Mouse (Mus musculus) heart, embryonic 12.5 days (tissue): ENCODE data around the gene Atcay. TPM values are rescaled to one million over a fixed set of nuclear protein-coding genes. Genes with fewer than 3 reads are reported as not detected.
"Not testable (repeated sequence)": the region's sequence is repeated elsewhere in the genome, so short reads cannot be mapped to it uniquely, and the experiment has no call there.

Source experiments
- ATAC-seq: fragments of 200-750 bp; cut with Nextera tagmentation; 2 replicates; pipeline ENCODE4 v1.8.0; 2017; ENCODE audit warnings: moderate TSS enrichment, moderate library complexity; ENCODE audit not compliant: insufficient number of reproducible peaks, low FRiP score
- H3K27ac ChIP-seq: fragments of 300-500 bp; sonication (generic); 2 replicates; pipeline ENCODE4 v1.5.1; 2016; ENCODE audit warnings: mild to moderate bottlenecking, moderate library complexity; ENCODE audit not compliant: poor library complexity, severe bottlenecking
- H3K27me3 ChIP-seq: fragments of 300-500 bp; sonication (generic); replicated peaks from 2 replicates; pipeline ENCODE4 v1.6.1; 2016; ENCODE audit warnings: mild to moderate bottlenecking, moderate library complexity
- H3K36me3 ChIP-seq: fragments of 300-500 bp; sonication (generic); 2 replicates; pipeline ENCODE4 v1.6.1; 2016; ENCODE audit warnings: mild to moderate bottlenecking, moderate library complexity
- H3K4me1 ChIP-seq: fragments of 300-500 bp; sonication (generic); replicated peaks from 2 replicates; pipeline ENCODE4 v1.6.1; 2016; ENCODE audit warnings: mild to moderate bottlenecking
- H3K4me2 ChIP-seq: fragments of 300-500 bp; sonication (generic); 2 replicates; pipeline ENCODE4 v1.6.1; 2016; ENCODE audit warnings: mild to moderate bottlenecking, moderate library complexity
- H3K4me3 ChIP-seq: fragments of 300-500 bp; sonication (generic); 2 replicates; pipeline ENCODE4 v1.5.1; 2016; ENCODE audit warnings: mild to moderate bottlenecking
- H3K9ac ChIP-seq: fragments of 300-500 bp; sonication (generic); 2 replicates; pipeline ENCODE4 v1.6.1; 2016; ENCODE audit warnings: mild to moderate bottlenecking, moderate library complexity
- H3K9me3 ChIP-seq: fragments of 300-500 bp; sonication (generic); replicated peaks from 2 replicates; pipeline ENCODE4 v1.6.1; 2016; ENCODE audit warnings: mild to moderate bottlenecking, moderate library complexity
- WGBS: fragments of 180-500 bp; shearing (Covaris S2); methylation state at CpG from one replicate; pipeline ENCODE4 v1.1.7; 2016; 5-methylcytosine and 5-hydroxymethylcytosine counted together
- polyA plus RNA-seq: library from polyadenylated mRNA; unstranded; fragments of >200 nt; fragmentation: Nextera tagmentation; extraction: Ambion mirVana; gene quantifications from 2 replicates; pipeline ENCODE4 v1.2.1, GENCODE M21; 2016

Atcay gene
- polyA plus RNA-seq, 1 experiment from 2014 or later = 0.72 TPM

- Histone ChIP-seq H3K9me3 (no peaks in the 10 kb centered on the region), H3K4me1 (peaks cover 64% of the 10 kb centered on the region), H3K36me3 (peaks cover 53% of the 10 kb centered on the region), H3K9ac (peak overlapping the region; percentile 100), H3K4me2 (peak overlapping the region; percentile 99), H3K27ac (peak overlapping the region; percentile 92; the same call in 1 of the 2 replicates), H3K27me3 (no peaks in the 10 kb centered on the region), H3K4me3 (peak overlapping the region; percentile 87)
- WGBS = 60% methylated on average over 14 of the region's 14 CpGs
- no peak for ATAC-seq
Observed at GRCm38 (mm10) chr10:81177958-81178712, 52.5 kb downstream of the Atcay start.

GRCm38 (mm10) chr10:81177491-81177925, 53.1 kb downstream of the Atcay start:
- Histone ChIP-seq H3K4me3 (peak overlapping the region; percentile 87), H3K27ac (peak overlapping the region; percentile 92), H3K4me1 (peaks cover 64% of the 10 kb centered on the region), H3K4me2 (peak overlapping the region; percentile 99), H3K9me3 (no peaks in the 10 kb centered on the region), H3K27me3 (no peaks in the 10 kb centered on the region), H3K36me3 (peaks cover 53% of the 10 kb centered on the region), H3K9ac (peak overlapping the region; percentile 100)
- no peak for ATAC-seq
- WGBS = 8% methylated on average over 16 of the region's 16 CpGs

GRCm38 (mm10) chr10:81176466-81177271, 54.0 kb downstream of the Atcay start, which contains the start of gene Eef2:
TSS of gene Eef2 (plus strand) at chr10:81176631.
- Histone ChIP-seq H3K9ac (peak within 1 kb of the TSS; percentile 100), H3K36me3 (peaks cover 44% of the 10 kb centered on the region), H3K27me3 (no peaks in the 10 kb centered on the region), H3K4me2 (peak within 1 kb of the TSS; percentile 99), H3K27ac (peak within 1 kb of the TSS; percentile 92), H3K9me3 (no peaks in the 10 kb centered on the region), H3K4me1 (peaks cover 59% of the 10 kb centered on the region), H3K4me3 (peak within 1 kb of the TSS; percentile 87)
- ATAC-seq = peak; percentile 87
- WGBS = under 1% methylated on average over 77 of the region's 77 CpGs

- ATAC-seq = peak; percentile 1; the same call in 1 of the 2 replicates
- Histone ChIP-seq H3K4me3 (peak overlapping the region; percentile 87), H3K9ac (peak overlapping the region; percentile 100; the same call in 1 of the 2 replicates), H3K27me3 (no peaks in the 10 kb centered on the region), H3K4me1 (peaks cover 52% of the 10 kb centered on the region), H3K9me3 (no peaks in the 10 kb centered on the region), H3K4me2 (peak overlapping the region; percentile 99), H3K36me3 (peaks cover 38% of the 10 kb centered on the region), H3K27ac (peak overlapping the region; percentile 60)
- 4% methylated on average over 13 of the region's 13 CpGs for WGBS
Observed at GRCm38 (mm10) chr10:81175936-81176465, 54.6 kb downstream of the Atcay start.

GRCm38 (mm10) chr10:81175345-81175701, 55.3 kb downstream of the Atcay start:
- peak overlapping the region; percentile 45 for H3K4me3 ChIP-seq
- peaks cover 31% of the 10 kb centered on the region for H3K36me3 ChIP-seq
- not testable (repeated sequence) for ATAC-seq, H3K9me3 ChIP-seq, H3K27me3 ChIP-seq
- H3K27ac ChIP-seq = peak overlapping the region; percentile 65; the same call in 1 of the 2 replicates
- H3K4me2 ChIP-seq = peak overlapping the region; percentile 77
- peak overlapping the region; percentile 49; the same call in 1 of the 2 replicates for H3K9ac ChIP-seq
- H3K4me1 ChIP-seq = peaks cover 47% of the 10 kb centered on the region
- WGBS = 5% methylated on average over 4 of the region's 4 CpGs

DNA sequence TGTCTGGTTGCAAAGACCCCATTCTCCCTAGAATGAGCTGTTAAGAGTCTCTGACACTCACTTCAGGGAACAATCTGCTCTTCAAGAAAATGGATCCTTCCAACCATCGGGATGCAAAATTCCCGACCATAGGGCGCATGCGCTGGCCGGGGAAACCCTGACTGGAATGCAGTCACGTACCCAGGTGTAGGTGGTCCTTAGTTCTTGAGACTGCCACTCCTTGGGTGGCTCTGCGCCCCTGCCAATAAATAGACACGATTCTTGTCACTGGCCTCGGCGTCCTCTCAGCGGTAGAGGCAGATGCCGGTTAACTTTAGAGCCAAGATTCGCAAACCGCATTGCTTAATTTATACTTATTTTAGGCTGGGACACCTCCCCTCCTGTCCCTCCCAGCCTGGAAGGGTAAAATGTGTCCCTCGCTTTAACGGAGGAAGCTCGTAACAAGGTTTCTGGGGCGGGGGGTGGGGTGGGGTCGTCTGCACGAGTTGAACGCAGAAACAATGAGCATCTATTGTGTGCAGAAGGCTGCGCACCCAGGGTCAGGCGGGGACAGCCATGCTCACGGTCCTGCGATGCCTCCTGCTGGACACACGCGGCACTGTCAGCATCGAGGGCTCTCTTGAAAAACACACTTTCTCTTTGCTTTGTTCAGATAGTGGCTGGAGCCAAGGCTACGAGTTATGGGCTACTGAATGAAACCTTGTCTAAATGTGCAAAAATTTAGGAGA, 55.9 kb downstream of the Atcay start:
- H3K36me3 ChIP-seq = peaks cover 25% of the 10 kb centered on the region
- peaks cover 42% of the 10 kb centered on the region for H3K4me1 ChIP-seq
- H3K27me3 ChIP-seq = no peaks in the 10 kb centered on the region
- H3K9ac ChIP-seq = peak overlapping the region; percentile 70
- H3K4me2 ChIP-seq = peak overlapping the region; percentile 77
- no peaks in the 10 kb centered on the region for H3K9me3 ChIP-seq
- peak overlapping the region; percentile 65 for H3K27ac ChIP-seq
- peak overlapping the region; percentile 45 for H3K4me3 ChIP-seq
- peak; percentile 65 for ATAC-seq
- 4% methylated on average over 29 of the region's 29 CpGs for WGBS

- Histone ChIP-seq H3K36me3 (peaks cover 9% of the 10 kb centered on the region), H3K4me1 (peaks cover 34% of the 10 kb centered on the region), H3K27me3 (no peaks in the 10 kb centered on the region), H3K4me3 (peak overlapping the region; percentile 10; the same call in 1 of the 2 replicates), H3K4me2 (peak overlapping the region; percentile 52), H3K9ac (peak overlapping the region; percentile 53), H3K27ac (peak overlapping the region; percentile 92), H3K9me3 (no peaks in the 10 kb centered on the region)
- WGBS = 4% methylated on average over 21 of the region's 21 CpGs
- ATAC-seq = peak; percentile 16; the same call in 1 of the 2 replicates
Observed at GRCm38 (mm10) chr10:81173132-81173531, 57.5 kb downstream of the Atcay start.

- not testable (repeated sequence) for H3K9ac ChIP-seq, H3K4me3 ChIP-seq, H3K9me3 ChIP-seq, H3K36me3 ChIP-seq, H3K27ac ChIP-seq, ATAC-seq, H3K27me3 ChIP-seq
- Histone ChIP-seq H3K4me1 (peaks cover 23% of the 10 kb centered on the region), H3K4me2 (peak overlapping the region; percentile 90)
- 54% methylated on average over 7 of the region's 14 CpGs for WGBS
Observed at GRCm38 (mm10) chr10:81169411-81169900, 61.2 kb downstream of the Atcay start.

DNA sequence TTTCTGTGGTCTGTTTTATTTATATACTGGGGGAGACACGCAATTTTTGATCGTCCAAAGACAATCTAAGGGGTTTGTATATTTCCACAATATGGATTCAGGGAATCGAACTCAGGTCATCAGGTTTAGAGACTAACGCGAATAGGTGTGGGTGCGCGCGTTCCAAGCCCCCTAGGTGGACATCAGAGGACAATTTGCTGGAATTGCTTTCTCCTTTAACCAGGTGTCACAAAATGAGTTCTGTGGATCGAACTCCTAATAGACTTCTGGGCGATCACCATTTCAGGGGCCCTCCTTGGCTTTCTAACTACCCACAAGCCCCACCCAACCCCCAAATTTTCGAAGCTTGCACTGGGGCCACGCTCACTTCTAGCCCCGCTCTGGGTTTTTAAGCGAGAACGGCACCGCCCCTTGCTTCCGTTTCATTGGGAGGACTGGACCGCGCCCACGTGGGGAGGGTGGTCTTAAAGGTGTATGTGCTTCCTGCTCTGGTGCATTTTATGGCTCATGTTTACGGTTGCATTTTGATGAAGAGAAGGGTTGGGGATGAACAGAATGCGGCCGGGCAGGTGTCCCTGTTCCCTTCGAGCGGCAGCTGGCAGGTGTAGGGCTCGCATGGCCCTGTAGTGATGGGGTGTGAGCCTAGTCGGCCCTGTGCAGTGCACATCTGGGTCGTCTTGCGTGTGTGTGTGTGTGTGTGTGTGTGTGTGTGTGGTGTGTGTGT, 62.0 kb downstream of the Atcay start:
- Histone ChIP-seq H3K4me3 (peak overlapping the region; percentile 89), H3K4me2 (peak overlapping the region; percentile 90), H3K4me1 (peaks cover 20% of the 10 kb centered on the region), H3K9ac (peak overlapping the region; percentile 71), H3K36me3 (peaks cover 12% of the 10 kb centered on the region), H3K27me3 (no peaks in the 10 kb centered on the region), H3K27ac (peak overlapping the region; percentile 69), H3K9me3 (no peaks in the 10 kb centered on the region)
- WGBS = 4% methylated on average over 29 of the region's 29 CpGs
- ATAC-seq = peak; percentile 50; the same call in 1 of the 2 replicates

- H3K36me3 ChIP-seq = peaks cover 18% of the 10 kb centered on the region
- WGBS = 7% methylated on average over 5 of the region's 5 CpGs
- H3K4me3 ChIP-seq = peak overlapping the region; percentile 89
- H3K4me1 ChIP-seq = peaks cover 15% of the 10 kb centered on the region
- H3K9ac ChIP-seq = peak overlapping the region; percentile 71
- peak overlapping the region; percentile 90 for H3K4me2 ChIP-seq
- no peaks in the 10 kb centered on the region for H3K27me3 ChIP-seq
- peak overlapping the region; percentile 69 for H3K27ac ChIP-seq
- H3K9me3 ChIP-seq = no peaks in the 10 kb centered on the region
- peak; percentile 64 for ATAC-seq
Observed at GRCm38 (mm10) chr10:81168087-81168431, 62.6 kb downstream of the Atcay start.
